Mouse (Mus musculus): ENCODE results near the gene 9130213A22Rik. TPM values are rescaled to one million over a fixed set of nuclear protein-coding genes. Genes with fewer than 3 reads are reported as not detected.

Gene 9130213A22Rik
- total and polyA plus RNA-seq, 2 experiments from 2014 or later: 1.0 to 1.2 TPM

DNA sequence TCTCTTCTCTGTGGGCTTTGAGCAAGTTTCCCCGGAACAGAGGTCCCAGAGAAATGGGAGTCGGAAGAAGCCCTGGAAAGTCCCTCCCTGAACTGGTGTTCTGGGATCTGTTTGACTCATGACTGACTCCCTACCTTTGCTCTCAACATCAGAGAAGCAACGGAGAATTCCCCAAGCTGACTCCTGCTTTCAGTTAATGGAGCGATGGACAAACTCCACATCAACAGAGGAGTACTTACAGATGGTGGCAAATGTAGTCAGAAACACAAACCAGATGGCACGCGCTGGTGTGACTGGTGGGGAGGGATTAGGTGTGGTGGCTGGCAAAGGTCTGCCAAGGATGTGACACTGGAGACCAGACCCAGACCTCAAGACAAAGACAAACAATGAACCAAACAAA, 28.6 kb upstream of the 9130213A22Rik start:
- no peaks in the 10 kb centered on the region for H3K4me1 ChIP-seq (ENCODE audit: insufficient read depth, low read length)
- no peak overlapping the region for H3K9ac ChIP-seq (replicated peaks; ENCODE audit: low read length, poor library complexity, severe bottlenecking)
- no peaks in the 10 kb centered on the region for H3K36me3 ChIP-seq (ENCODE audit: insufficient read depth, low read length)
- TF ChIP-seq CTCF (IDR thresholded peaks at IDR 0.05): no peak
- ATAC-seq (ENCODE audit: low FRiP score): no peak
- peak overlapping the region; percentile 15; the same call in 1 of the 2 replicates for H3K4me3 ChIP-seq (ENCODE audit: low read depth, low read length)
- no peaks in the 10 kb centered on the region for H3K9me3 ChIP-seq (ENCODE audit: low read length)
- no peak overlapping the region for H3K27ac ChIP-seq (ENCODE audit: low read depth, low read length)
- H3K27me3 ChIP-seq (ENCODE audit: insufficient read depth, low read length): no peaks in the 10 kb centered on the region
- WGBS: 74% methylated on average over 6 of the region's 6 CpGs
- H3K4me2 ChIP-seq (ENCODE audit: low read depth, low read length, poor library complexity, severe bottlenecking): peak overlapping the region; percentile 39
- DNase-seq (ENCODE audit: low spot score): no peak

DNA sequence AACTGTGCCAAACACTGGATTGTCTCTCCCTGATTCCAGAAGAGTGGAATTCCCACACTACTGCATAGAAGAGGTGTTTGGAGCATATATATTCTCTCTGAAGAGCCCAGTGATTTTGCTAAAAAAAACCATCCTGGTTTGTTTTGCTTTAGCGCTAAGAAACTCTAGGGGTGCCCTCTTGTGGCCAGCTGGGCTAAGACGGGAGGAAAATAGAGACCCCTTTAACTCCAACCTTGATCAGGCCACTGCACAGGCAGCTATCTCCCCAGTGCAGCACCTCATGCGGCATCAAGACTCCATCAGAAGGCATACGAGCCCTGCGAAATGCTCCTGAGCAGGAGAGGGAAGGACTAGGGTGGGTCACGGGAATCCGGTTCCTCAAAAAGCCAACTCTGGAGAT, 28.1 kb upstream of the 9130213A22Rik start:
- H3K9me3 ChIP-seq (ENCODE audit: low read length): no peaks in the 10 kb centered on the region
- H3K36me3 ChIP-seq (ENCODE audit: insufficient read depth, low read length): no peaks in the 10 kb centered on the region
- TF ChIP-seq CTCF (IDR thresholded peaks at IDR 0.05): peak; percentile 81
- peak overlapping the region; percentile 15; the same call in 1 of the 2 replicates for H3K4me3 ChIP-seq (ENCODE audit: low read depth, low read length)
- H3K9ac ChIP-seq (replicated peaks; ENCODE audit: low read length, poor library complexity, severe bottlenecking): no peak overlapping the region; the same call in 1 of the 2 replicates
- ATAC-seq (ENCODE audit: low FRiP score) (no peak), DNase-seq (ENCODE audit: low spot score) (peak; percentile 80)
- no peaks in the 10 kb centered on the region for H3K4me1 ChIP-seq (ENCODE audit: insufficient read depth, low read length)
- peak overlapping the region; percentile 39 for H3K4me2 ChIP-seq (ENCODE audit: low read depth, low read length, poor library complexity, severe bottlenecking)
- H3K27me3 ChIP-seq (ENCODE audit: insufficient read depth, low read length): no peaks in the 10 kb centered on the region
- H3K27ac ChIP-seq (ENCODE audit: low read depth, low read length): no peak overlapping the region
- 6% methylated on average over 7 of the region's 7 CpGs for WGBS

DNA sequence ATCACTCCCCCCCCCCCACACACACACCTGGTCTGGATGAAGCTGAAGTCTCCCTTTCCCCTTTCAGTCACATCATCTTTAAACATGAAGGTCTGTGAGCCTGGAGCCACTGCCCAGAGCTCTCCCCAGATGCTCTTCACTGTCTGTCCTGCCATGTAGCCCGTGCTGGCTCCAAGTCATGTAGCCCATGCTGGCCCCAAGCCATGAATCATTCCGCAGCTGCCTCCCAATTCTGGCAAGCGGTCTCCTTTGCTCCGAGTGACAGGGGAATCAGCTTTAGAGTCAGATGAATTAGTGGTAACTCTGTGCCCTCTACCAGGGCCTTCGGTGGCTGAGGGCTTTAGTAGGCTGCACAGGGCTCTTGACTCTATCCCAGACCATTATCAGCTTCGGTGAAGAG, 27.3 kb upstream of the 9130213A22Rik start:
- ATAC-seq (ENCODE audit: low FRiP score) (no peak), DNase-seq (ENCODE audit: low spot score) (peak; percentile 31)
- WGBS: 82% methylated on average over 6 of the region's 6 CpGs
- no peak for TF ChIP-seq CTCF (IDR thresholded peaks at IDR 0.05)
- H3K9ac ChIP-seq (replicated peaks; ENCODE audit: low read length, poor library complexity, severe bottlenecking): 0 out of 2 replicates have a peak overlapping the region, but pooled peaks have one; percentile 3
- no peak overlapping the region for H3K4me2 ChIP-seq (ENCODE audit: low read depth, low read length, poor library complexity, severe bottlenecking)
- H3K27ac ChIP-seq (ENCODE audit: low read depth, low read length): no peak overlapping the region
- no peaks in the 10 kb centered on the region for H3K9me3 ChIP-seq (ENCODE audit: low read length)
- H3K4me3 ChIP-seq (ENCODE audit: low read depth, low read length): no peak overlapping the region
- no peaks in the 10 kb centered on the region for H3K4me1 ChIP-seq (ENCODE audit: insufficient read depth, low read length)
- no peaks in the 10 kb centered on the region for H3K36me3 ChIP-seq (ENCODE audit: insufficient read depth, low read length)
- H3K27me3 ChIP-seq (ENCODE audit: insufficient read depth, low read length): no peaks in the 10 kb centered on the region

DNA sequence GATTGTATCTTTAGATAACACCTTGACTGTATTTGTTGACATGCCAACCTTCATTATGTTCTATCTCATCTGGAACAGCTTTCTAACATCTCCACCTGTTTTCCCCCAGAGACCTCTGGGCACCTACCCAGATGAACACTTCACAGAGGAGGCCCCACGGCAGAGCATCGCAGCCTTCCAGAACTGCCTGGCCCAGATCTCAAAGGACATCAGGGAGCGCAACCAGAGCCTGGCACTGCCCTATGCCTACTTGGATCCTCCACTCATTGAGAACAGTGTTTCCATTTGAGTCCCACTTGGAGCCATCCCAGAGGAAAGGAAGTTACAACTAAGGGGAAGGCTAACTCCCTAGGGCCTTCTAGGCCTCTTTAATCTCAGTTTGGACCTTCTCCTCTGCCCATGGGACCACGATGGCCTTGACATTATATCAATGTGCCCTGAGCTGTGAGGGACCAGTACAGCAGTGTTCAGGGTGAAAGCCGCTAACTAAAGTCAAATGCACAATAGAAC, 26.1 kb upstream of the 9130213A22Rik start:
- no peak for ATAC-seq (ENCODE audit: low FRiP score)
- no peak for TF ChIP-seq CTCF (IDR thresholded peaks at IDR 0.05)

DNA sequence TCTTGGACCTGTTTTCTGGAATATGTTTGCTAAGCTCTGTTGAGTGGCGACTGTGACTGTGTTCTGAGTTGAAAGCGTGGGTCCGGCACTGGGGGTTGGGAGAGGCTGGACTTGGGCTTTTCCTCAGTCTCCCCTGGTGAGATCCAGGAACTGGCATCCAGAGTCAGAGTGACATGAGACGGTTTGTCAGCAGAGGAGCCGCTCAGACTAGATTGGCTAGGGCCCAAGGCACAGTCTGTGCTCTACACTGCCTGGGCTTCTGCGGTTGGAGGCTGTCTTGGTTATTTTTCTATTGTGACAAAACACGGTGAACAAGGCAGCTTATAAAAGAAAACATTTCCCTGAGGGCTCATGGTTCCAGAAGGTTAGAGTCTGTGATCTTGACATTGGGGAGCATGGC, 25.2 kb upstream of the 9130213A22Rik start:
- H3K27ac ChIP-seq (ENCODE audit: low read depth, low read length): no peak overlapping the region
- no peaks in the 10 kb centered on the region for H3K9me3 ChIP-seq (ENCODE audit: low read length)
- H3K36me3 ChIP-seq (ENCODE audit: insufficient read depth, low read length): no peaks in the 10 kb centered on the region
- no peak for TF ChIP-seq CTCF (IDR thresholded peaks at IDR 0.05)
- no peak overlapping the region for H3K4me2 ChIP-seq (ENCODE audit: low read depth, low read length, poor library complexity, severe bottlenecking)
- no peaks in the 10 kb centered on the region for H3K27me3 ChIP-seq (ENCODE audit: insufficient read depth, low read length)
- H3K9ac ChIP-seq (replicated peaks; ENCODE audit: low read length, poor library complexity, severe bottlenecking): no peak overlapping the region
- DNase-seq (ENCODE audit: low spot score) (peak; percentile 32), ATAC-seq (ENCODE audit: low FRiP score) (no peak)
- no peaks in the 10 kb centered on the region for H3K4me1 ChIP-seq (ENCODE audit: insufficient read depth, low read length)
- no peak overlapping the region for H3K4me3 ChIP-seq (ENCODE audit: low read depth, low read length)
- WGBS: 73% methylated on average over 7 of the region's 7 CpGs

More for the DNA sequence above, 26.1 kb upstream of the 9130213A22Rik start:
- no peak for DNase-seq (ENCODE audit: low spot score)
- no peaks in the 10 kb centered on the region for H3K4me1 ChIP-seq (ENCODE audit: insufficient read depth, low read length)
- H3K36me3 ChIP-seq (ENCODE audit: insufficient read depth, low read length): no peaks in the 10 kb centered on the region
- WGBS: 93% methylated on average over 5 of the region's 5 CpGs
- no peak overlapping the region for H3K4me3 ChIP-seq (ENCODE audit: low read depth, low read length)
- H3K4me2 ChIP-seq (ENCODE audit: low read depth, low read length, poor library complexity, severe bottlenecking): no peak overlapping the region
- H3K9ac ChIP-seq (replicated peaks; ENCODE audit: low read length, poor library complexity, severe bottlenecking): no peak overlapping the region
- no peaks in the 10 kb centered on the region for H3K27me3 ChIP-seq (ENCODE audit: insufficient read depth, low read length)
- no peak overlapping the region for H3K27ac ChIP-seq (ENCODE audit: low read depth, low read length)
- no peaks in the 10 kb centered on the region for H3K9me3 ChIP-seq (ENCODE audit: low read length)

DNA sequence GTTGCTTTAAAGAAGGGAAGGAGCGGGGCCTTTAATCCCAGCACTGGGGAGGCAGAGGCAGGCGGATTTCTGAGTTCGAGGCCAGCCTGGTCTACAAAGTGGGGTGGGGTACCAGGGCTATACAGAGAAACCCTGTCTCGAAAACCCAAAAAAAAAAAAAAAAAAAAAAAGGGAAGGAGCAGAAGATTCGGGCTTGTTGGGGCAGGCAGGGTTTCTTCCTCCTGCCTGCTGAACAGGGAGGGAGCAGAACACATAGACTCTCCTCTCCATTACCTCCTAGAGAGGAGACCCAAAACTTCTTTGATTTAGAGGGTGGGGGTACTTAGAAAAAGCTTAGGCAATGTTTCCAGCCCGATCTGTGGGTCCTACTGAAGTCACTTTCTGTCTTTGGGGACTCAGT, 13.0 kb upstream of the 9130213A22Rik start:
- H3K27ac ChIP-seq (ENCODE audit: low read depth, low read length): no peak overlapping the region
- 93% methylated on average over 5 of the region's 6 CpGs for WGBS
- no peak for DNase-seq (ENCODE audit: low spot score)
- ATAC-seq (ENCODE audit: low FRiP score): no peak
- peaks cover 5% of the 10 kb centered on the region; the same call in 1 of the 2 replicates for H3K4me1 ChIP-seq (ENCODE audit: insufficient read depth, low read length)
- H3K36me3 ChIP-seq (ENCODE audit: insufficient read depth, low read length): no peaks in the 10 kb centered on the region
- H3K4me2 ChIP-seq (ENCODE audit: low read depth, low read length, poor library complexity, severe bottlenecking): no peak overlapping the region
- H3K27me3 ChIP-seq (ENCODE audit: insufficient read depth, low read length): no peaks in the 10 kb centered on the region; the same call in 1 of the 2 replicates
- no peaks in the 10 kb centered on the region for H3K9me3 ChIP-seq (ENCODE audit: low read length)
- no peak overlapping the region for H3K9ac ChIP-seq (replicated peaks; ENCODE audit: low read length, poor library complexity, severe bottlenecking)
- no peak overlapping the region for H3K4me3 ChIP-seq (ENCODE audit: low read depth, low read length)
- no peak for TF ChIP-seq CTCF (IDR thresholded peaks at IDR 0.05)

Data from midbrain, postnatal 0 days (tissue).